Mouse (Mus musculus) colon, adult 2 months (tissue): Measurements from ENCODE around the gene Gm42957. TPM values are rescaled to one million over a fixed set of nuclear protein-coding genes. Genes with fewer than 3 reads are reported as not detected.

Experiments used
- polyA plus RNA-seq: library from polyadenylated mRNA; depleted of rRNA; stranded (reverse); fragments of >200 nt; gene quantifications from 2 replicates; pipeline ENCODE4 v1.2.3, GENCODE M21; 2012; rRNA removed

Gm42957 gene
- polyA plus RNA-seq = 0.05 TPM in 1 of 2 replicates, not detected in the other

GRCm38 (mm10) chr3:96634928-96635879 is at the start of gene Gm42957, which contains the start of gene Pex11b:
Gm42957 (plus strand) TSS chr3:96635474.
Pex11b (plus strand) TSS chr3:96635376.

GRCm38 (mm10) chr3:96593790-96594560 is 41.3 kb upstream of the Gm42957 start, which contains the start of gene Polr3gl:
Polr3gl (minus strand) TSS chr3:96594181.

GRCm38 (mm10) chr3:96596228-96596707 is 39.0 kb upstream of the Gm42957 start, which contains the start of gene Ankrd34a:
Ankrd34a (plus strand) TSS chr3:96596636.

GRCm38 (mm10) chr3:96600639-96601250 is 34.5 kb upstream of the Gm42957 start, which contains the start of gene Lix1l:
Lix1l (plus strand) TSS chr3:96601149.

GRCm38 (mm10) chr3:96629729-96630600 is 5.3 kb upstream of the Gm42957 start, which contains the start of gene Rbm8a:
Rbm8a (plus strand) TSS chr3:96629933.

GRCm38 (mm10) chr3:96645018-96645649 is 9.9 kb downstream of the Gm42957 start, which contains the start of gene Itga10:
Itga10 (plus strand) TSS chr3:96645584.

GRCm38 (mm10) chr3:96669727-96670468 is 34.6 kb downstream of the Gm42957 start, which contains the start of gene Ankrd35:
Ankrd35 (plus strand) TSS chr3:96670131.

GRCm38 (mm10) chr3:96696198-96696765 is 61.0 kb downstream of the Gm42957 start, which contains the start of gene Pias3:
Pias3 (plus strand) TSS chr3:96696384.

Other genes with a start within 250 kb of the Gm42957 start
- 0.10 and 0.34 TPM in 2 replicates for gene BC107364, start 183.2 kb upstream of the Gm42957 start, polyA plus RNA-seq
- 0.07 TPM in 1 of 2 replicates, not detected in the other for gene Hfe2, start 110.3 kb upstream of the Gm42957 start, polyA plus RNA-seq
- gene Txnip, start 77.5 kb upstream of the Gm42957 start, polyA plus RNA-seq = 769 and 795 TPM in 2 replicates
- not detected in 2 replicates for gene Gm16253, start 58.5 kb upstream of the Gm42957 start, polyA plus RNA-seq
- gene Polr3gl, start 41.3 kb upstream of the Gm42957 start, polyA plus RNA-seq = 9.1 and 11.7 TPM in 2 replicates
- 1.2 and 1.3 TPM in 2 replicates for gene Ankrd34a, start 38.8 kb upstream of the Gm42957 start, polyA plus RNA-seq
- gene Lix1l, start 34.3 kb upstream of the Gm42957 start, polyA plus RNA-seq = 7.5 and 10.4 TPM in 2 replicates
- gene Rbm8a, start 5.5 kb upstream of the Gm42957 start, polyA plus RNA-seq = 2.7 and 4.0 TPM in 2 replicates
- gene Pex11b, start 98 bp upstream of the Gm42957 start, polyA plus RNA-seq = 18.8 and 27.0 TPM in 2 replicates
- gene Itga10, start 10.1 kb downstream of the Gm42957 start, polyA plus RNA-seq = 1.1 TPM in 2 replicates
- gene Ankrd35, start 34.7 kb downstream of the Gm42957 start, polyA plus RNA-seq = 1.4 and 1.9 TPM in 2 replicates
- 30.6 and 41.0 TPM in 2 replicates for gene Pias3, start 60.9 kb downstream of the Gm42957 start, polyA plus RNA-seq
- gene Nudt17, start 73.1 kb downstream of the Gm42957 start, polyA plus RNA-seq = 3.1 and 4.0 TPM in 2 replicates
- gene Polr3c, start 92.2 kb downstream of the Gm42957 start, polyA plus RNA-seq = 28.4 and 31.5 TPM in 2 replicates
- 12.9 and 14.1 TPM in 2 replicates for gene Rnf115, start 92.2 kb downstream of the Gm42957 start, polyA plus RNA-seq
- gene Pdzk1, start 193.8 kb downstream of the Gm42957 start, polyA plus RNA-seq = 0.07 TPM in 1 of 2 replicates, not detected in the other
- 0.30 and 0.44 TPM in 2 replicates for gene Cd160, start 193.9 kb downstream of the Gm42957 start, polyA plus RNA-seq